Mouse (Mus musculus) retina, embryonic 14.5 days (tissue): Measurements from ENCODE around the gene Pik3c2g.
A peak's percentile ranks its signal among the peaks of the same experiment; 100 is the strongest.
"Not testable (repeated sequence)": the region's sequence is repeated elsewhere in the genome, so short reads cannot be mapped to it uniquely, and the experiment has no call there.

Experiments used
- DNase-seq: peaks from one replicate; pipeline ENCODE4 v3.0.0-alpha.2; 2015; ENCODE audit warnings: low spot score

Gene Pik3c2g

GRCm38 (mm10) chr6:139928766-139929165 lies 341.7 kb downstream of the Pik3c2g start:
- DNase-seq, result no peak

- no peak for DNase-seq
Observed at GRCm38 (mm10) chr6:139934861-139935260, 347.8 kb downstream of the Pik3c2g start.

GRCm38 (mm10) chr6:139937581-139937980 lies 350.6 kb downstream of the Pik3c2g start:
- DNase-seq, result not testable (repeated sequence)

GRCm38 (mm10) chr6:139947106-139947879 lies 360.3 kb downstream of the Pik3c2g start:
- DNase-seq, result no peak

- DNase-seq, result no peak
Observed at GRCm38 (mm10) chr6:139953596-139953995, 366.6 kb downstream of the Pik3c2g start.

GRCm38 (mm10) chr6:139957531-139958241 lies 370.7 kb downstream of the Pik3c2g start:
- DNase-seq, result no peak

GRCm38 (mm10) chr6:139963775-139964174 lies 376.8 kb downstream of the Pik3c2g start:
- no peak for DNase-seq

GRCm38 (mm10) chr6:139964895-139965294 lies 377.9 kb downstream of the Pik3c2g start:
- DNase-seq, result no peak

GRCm38 (mm10) chr6:139966684-139967083 lies 379.7 kb downstream of the Pik3c2g start:
- peak; percentile 9 for DNase-seq

GRCm38 (mm10) chr6:139971608-139972298 lies 384.7 kb downstream of the Pik3c2g start:
- no peak for DNase-seq

- DNase-seq, result no peak
Observed at GRCm38 (mm10) chr6:139974668-139975067, 387.6 kb downstream of the Pik3c2g start.

GRCm38 (mm10) chr6:139978114-139978513 lies 391.1 kb downstream of the Pik3c2g start:
- no peak for DNase-seq

- no peak for DNase-seq
Observed at GRCm38 (mm10) chr6:139981061-139981460, 394.0 kb downstream of the Pik3c2g start.

- DNase-seq, result no peak
Observed at GRCm38 (mm10) chr6:139984069-139984468, 397.0 kb downstream of the Pik3c2g start.

- no peak for DNase-seq
Observed at GRCm38 (mm10) chr6:139986564-139986963, 399.5 kb downstream of the Pik3c2g start.

GRCm38 (mm10) chr6:139989075-139989474 lies 402.1 kb downstream of the Pik3c2g start:
- DNase-seq, result no peak

GRCm38 (mm10) chr6:139989597-139989996 lies 402.6 kb downstream of the Pik3c2g start:
- DNase-seq, result no peak

- no peak for DNase-seq
Observed at GRCm38 (mm10) chr6:140005181-140005580, 418.2 kb downstream of the Pik3c2g start.
